Mouse (Mus musculus): ENCODE measurements around the gene Ank3.

- TF ChIP-seq CTCF (IDR thresholded peaks at IDR 0.05; ENCODE audit: control insufficient read depth, insufficient read depth, low read length): no peak
- no peak for TF ChIP-seq POLR2A (IDR thresholded peaks at IDR 0.05; ENCODE audit: borderline replicate concordance, control insufficient read depth, low read depth, low read length)
These were observed 46.0 kb downstream of the Ank3 start for GRCm38 (mm10) chr10:69444546-69444945.
